Mouse (Mus musculus): ENCODE measurements around the gene C330007P06Rik. TPM values are rescaled to one million over a fixed set of nuclear protein-coding genes. Genes with fewer than 3 reads are reported as not detected.
"Not testable (repeated sequence)": the region's sequence is repeated elsewhere in the genome, so short reads cannot be mapped to it uniquely, and the experiment has no call there.

C330007P06Rik gene
- polyA plus RNA-seq (2016; fragmentation: Nextera tagmentation; extraction: Ambion mirVana), result 36.4 and 37.7 TPM in 2 replicates

DNA sequence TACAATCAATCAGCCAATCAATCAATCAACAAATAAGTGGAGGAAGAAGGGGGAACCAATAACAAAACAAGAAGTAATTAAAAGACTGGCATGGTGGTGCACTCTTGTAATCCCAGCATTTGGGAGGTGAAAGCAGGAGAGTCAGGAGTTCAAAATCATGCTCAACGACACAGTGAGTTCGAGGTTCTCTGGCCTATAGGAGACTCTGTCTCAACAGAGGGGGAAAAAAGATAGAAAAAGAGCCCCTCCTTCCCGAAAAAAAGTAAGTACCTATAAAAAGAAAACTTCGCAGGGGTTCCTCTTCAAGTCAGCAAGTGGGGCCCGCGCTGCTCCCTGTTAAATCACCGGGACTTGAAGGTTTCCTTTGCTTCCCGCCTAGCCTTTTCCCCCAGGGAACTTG lies at the start of gene C330007P06Rik, which contains the start of gene Ube2a:
TSS of gene C330007P06Rik (minus strand) at position 347 of the 400 bp plus-strand sequence.
TSS of gene Ube2a (plus strand) at position 136 of the 400 bp plus-strand sequence.
- Histone ChIP-seq H3K9ac (peak within 1 kb of the TSS; percentile 75), H3K9me3 (no peaks in the 10 kb centered on the region), H3K27me3 (no peaks in the 10 kb centered on the region), H3K4me1 (no peaks in the 10 kb centered on the region), H3K4me2 (replicated peaks) (peak within 1 kb of the TSS; percentile 54), H3K36me3 (no peaks in the 10 kb centered on the region), H3K4me3 (peak within 1 kb of the TSS; percentile 64), H3K27ac (peak within 1 kb of the TSS; percentile 80)
- WGBS, result 26% methylated on average over 8 of the region's 8 CpGs
- ATAC-seq (ENCODE audit: insufficient number of reproducible peaks, insufficient read depth, low FRiP score, low TSS enrichment), result peak; percentile 13; the same call in 1 of the 2 replicates

DNA sequence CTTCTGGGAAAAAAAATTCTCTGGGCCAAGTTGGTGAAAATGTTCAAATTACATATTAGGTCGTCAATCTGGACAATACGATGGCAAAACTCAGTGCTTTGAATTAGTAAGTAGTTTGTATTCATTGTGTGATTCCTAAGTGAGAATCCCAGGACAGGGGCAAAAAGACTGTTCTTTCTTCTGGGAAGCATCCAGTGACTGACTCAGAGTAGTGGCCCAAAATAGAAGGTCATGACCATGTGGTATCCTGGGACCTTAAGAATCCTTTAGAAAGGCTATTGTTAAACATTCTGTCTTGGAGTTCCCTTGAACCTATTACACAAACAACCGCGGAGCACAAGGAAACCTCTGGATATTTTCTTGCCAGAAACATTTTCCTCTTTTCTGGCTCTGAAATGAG lies 47.4 kb upstream of the C330007P06Rik start:
- WGBS, result 83% methylated on average over 4 of the region's 4 CpGs
- Histone ChIP-seq H3K36me3 (no peaks in the 10 kb centered on the region), H3K4me2 (replicated peaks) (no peak overlapping the region), H3K9me3 (no peaks in the 10 kb centered on the region), H3K4me1 (no peaks in the 10 kb centered on the region), H3K9ac (no peak overlapping the region), H3K27ac (no peak overlapping the region), H3K27me3 (no peaks in the 10 kb centered on the region), H3K4me3 (no peak overlapping the region)
- ATAC-seq (ENCODE audit: insufficient number of reproducible peaks, insufficient read depth, low FRiP score, low TSS enrichment), result no peak

DNA sequence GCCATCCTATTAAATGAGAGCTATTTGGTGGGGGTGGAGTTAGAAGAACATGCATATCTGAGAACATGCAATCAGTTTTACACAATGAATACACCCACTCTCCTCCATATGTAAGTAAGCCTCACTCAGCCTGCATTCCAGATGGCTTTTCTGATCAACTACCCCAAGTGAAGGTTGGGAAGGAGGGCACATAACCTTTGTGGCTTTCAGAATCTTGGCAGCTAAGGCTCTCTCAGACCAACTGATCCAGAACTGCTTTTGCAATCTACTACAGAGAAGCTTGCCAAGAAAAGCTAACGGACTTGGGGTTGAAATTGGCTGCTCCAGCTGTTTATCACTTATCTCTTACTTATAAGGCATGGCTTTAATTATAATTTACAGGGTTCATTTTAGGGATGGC lies 43.8 kb upstream of the C330007P06Rik start:
- H3K27me3 ChIP-seq, result no peaks in the 10 kb centered on the region
- H3K9me3 ChIP-seq, result no peaks in the 10 kb centered on the region
- H3K9ac ChIP-seq, result no peak overlapping the region
- 83% methylated on average over 1 of the region's 1 CpGs for WGBS
- H3K27ac ChIP-seq, result no peak overlapping the region
- H3K4me2 ChIP-seq (replicated peaks), result no peak overlapping the region
- H3K4me1 ChIP-seq, result no peaks in the 10 kb centered on the region
- H3K4me3 ChIP-seq, result no peak overlapping the region
- no peak for ATAC-seq (ENCODE audit: insufficient number of reproducible peaks, insufficient read depth, low FRiP score, low TSS enrichment)
- no peaks in the 10 kb centered on the region for H3K36me3 ChIP-seq

DNA sequence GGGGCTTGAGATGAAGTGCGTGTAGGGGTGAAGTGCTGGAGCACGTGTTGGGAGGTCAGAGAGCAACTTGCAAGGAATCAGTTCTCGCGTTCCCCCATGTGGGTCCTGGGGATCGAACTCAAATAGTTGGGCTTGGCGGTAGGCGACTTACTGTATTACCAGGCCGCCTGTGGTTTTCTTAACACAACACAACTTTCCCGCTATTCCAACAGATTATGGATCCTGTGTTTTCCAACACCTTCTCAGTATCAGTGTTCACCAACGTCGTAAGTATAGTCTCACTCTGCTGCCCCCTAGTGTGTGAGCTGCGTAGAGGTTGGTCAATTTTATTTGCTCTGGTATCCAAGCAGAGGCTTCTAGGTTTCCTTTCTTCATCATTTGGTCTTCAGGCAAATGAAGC lies 37.4 kb upstream of the C330007P06Rik start:
- no peaks in the 10 kb centered on the region for H3K27me3 ChIP-seq
- H3K9ac ChIP-seq, result no peak overlapping the region
- H3K36me3 ChIP-seq, result no peaks in the 10 kb centered on the region
- no peaks in the 10 kb centered on the region for H3K9me3 ChIP-seq
- H3K4me2 ChIP-seq (replicated peaks), result no peak overlapping the region
- H3K27ac ChIP-seq, result no peak overlapping the region
- no peak overlapping the region for H3K4me3 ChIP-seq
- ATAC-seq (ENCODE audit: insufficient number of reproducible peaks, insufficient read depth, low FRiP score, low TSS enrichment), result no peak
- no peaks in the 10 kb centered on the region for H3K4me1 ChIP-seq
- WGBS, result 48% methylated on average over 12 of the region's 12 CpGs

DNA sequence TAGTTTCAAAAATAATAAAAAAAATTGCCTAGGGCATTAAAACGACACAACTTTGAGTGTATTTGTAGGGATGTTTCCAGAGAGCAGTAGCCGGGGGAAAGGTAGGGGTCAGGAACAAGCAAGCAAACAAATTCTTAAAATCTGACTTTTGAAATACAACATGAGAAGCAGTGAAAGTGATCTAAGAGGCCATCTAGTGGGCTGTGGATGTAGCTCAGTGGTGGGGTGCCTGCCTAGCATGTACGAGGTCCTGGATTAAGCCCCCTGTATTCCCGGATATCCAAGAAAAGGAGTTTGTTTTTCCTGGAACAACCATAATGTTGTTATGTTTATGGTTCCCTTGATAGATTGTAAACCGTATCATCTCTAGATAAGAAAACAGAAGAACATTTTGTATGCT lies 32.6 kb upstream of the C330007P06Rik start:
- H3K9ac ChIP-seq, result no peak overlapping the region
- no peak overlapping the region for H3K4me2 ChIP-seq (replicated peaks)
- no peak overlapping the region for H3K4me3 ChIP-seq
- no peak overlapping the region for H3K27ac ChIP-seq
- ATAC-seq (ENCODE audit: insufficient number of reproducible peaks, insufficient read depth, low FRiP score, low TSS enrichment), result no peak
- no peaks in the 10 kb centered on the region for H3K27me3 ChIP-seq
- 34% methylated on average over 5 of the region's 5 CpGs for WGBS
- no peaks in the 10 kb centered on the region for H3K36me3 ChIP-seq
- no peaks in the 10 kb centered on the region for H3K9me3 ChIP-seq
- no peaks in the 10 kb centered on the region; the same call in 1 of the 2 replicates for H3K4me1 ChIP-seq

DNA sequence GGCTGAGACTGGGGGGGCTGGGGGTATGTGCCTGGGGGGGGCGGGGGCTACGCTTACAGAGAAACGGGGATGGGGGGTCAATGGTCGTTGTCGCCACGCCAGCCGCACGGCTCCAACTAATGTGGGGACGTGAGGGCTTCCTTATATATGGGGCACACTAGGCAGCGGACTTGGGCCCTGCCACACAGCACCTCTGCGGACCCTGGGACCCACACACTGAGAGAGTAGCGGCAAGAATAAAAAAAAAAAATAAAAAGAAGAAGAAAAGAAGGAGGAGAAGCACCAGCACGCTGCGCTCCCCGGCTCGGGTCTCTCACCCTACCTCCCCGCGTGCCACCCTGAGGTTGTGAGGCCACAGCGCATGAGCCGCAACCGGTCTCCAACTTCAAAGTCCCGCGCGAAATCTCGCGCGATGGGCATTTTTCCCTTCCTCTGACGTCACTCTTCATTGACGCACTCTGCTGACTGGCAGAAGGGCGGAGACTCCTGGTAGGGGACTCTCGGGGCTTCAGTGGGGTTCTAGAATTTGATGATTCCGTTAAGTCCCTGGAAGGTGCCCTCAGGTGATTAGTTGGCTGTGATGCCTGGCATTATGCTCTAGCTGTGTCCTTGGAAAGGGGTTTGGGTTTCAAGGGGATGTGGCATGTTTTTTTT lies 29.3 kb upstream of the C330007P06Rik start:
- H3K9me3 ChIP-seq, result no peaks in the 10 kb centered on the region
- H3K4me2 ChIP-seq (replicated peaks), result peak overlapping the region; percentile 61
- 19% methylated on average over 29 of the region's 32 CpGs for WGBS
- ATAC-seq (ENCODE audit: insufficient number of reproducible peaks, insufficient read depth, low FRiP score, low TSS enrichment), result peak; percentile 81
- H3K36me3 ChIP-seq, result no peaks in the 10 kb centered on the region
- 0 out of 2 replicates have a peak overlapping the region, but pooled peaks have one; percentile 57 for H3K27ac ChIP-seq
- H3K4me1 ChIP-seq, result no peaks in the 10 kb centered on the region; the same call in 1 of the 2 replicates
- H3K27me3 ChIP-seq, result no peaks in the 10 kb centered on the region
- H3K4me3 ChIP-seq, result peak overlapping the region; percentile 56
- peak overlapping the region; percentile 63 for H3K9ac ChIP-seq

DNA sequence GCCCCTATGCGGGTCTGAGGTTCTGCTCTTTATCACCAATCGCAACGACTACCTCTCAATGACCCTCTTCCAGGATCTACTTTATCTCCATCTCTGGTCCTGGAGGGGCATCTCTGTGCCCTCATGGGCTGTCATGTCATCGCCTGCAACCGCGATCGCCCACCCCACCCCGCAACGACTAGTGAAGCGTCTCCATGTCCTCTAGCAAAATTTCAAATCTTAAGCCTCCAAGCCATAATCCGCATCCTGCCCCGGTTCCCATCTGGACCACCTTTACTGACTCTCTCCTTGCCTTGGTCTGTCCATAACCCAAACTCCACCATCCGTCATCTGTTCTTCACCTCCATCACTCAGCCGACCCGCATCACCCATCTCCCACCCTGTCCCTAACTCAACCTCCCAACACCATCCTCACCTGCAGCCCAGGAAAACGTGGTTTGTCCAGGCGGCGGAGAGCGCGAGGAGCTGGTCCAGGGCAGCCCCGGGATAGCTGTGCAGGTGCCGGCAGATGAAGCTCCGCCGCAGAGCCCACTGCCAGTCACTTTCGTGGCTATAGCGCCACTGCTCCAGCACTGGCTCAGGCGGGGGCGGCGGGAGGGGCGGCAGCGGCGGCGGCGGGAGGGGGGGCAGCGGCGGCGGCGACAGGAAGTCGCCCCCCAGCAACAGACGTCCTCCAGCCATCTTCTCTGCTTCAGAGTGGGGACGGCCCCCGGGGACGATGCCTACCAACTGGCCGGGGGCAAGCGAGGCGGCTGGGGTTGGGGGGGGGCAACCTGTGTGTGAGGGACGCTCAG lies 28.6 kb upstream of the C330007P06Rik start, which contains the start of gene Nkrf:
TSS of gene Nkrf (minus strand) at position 579 of the 794 bp plus-strand sequence.
- 0 out of 2 replicates have a peak, but pooled peaks have one; percentile 60 for ATAC-seq (ENCODE audit: insufficient number of reproducible peaks, insufficient read depth, low FRiP score, low TSS enrichment)
- Histone ChIP-seq H3K9me3 (no peaks in the 10 kb centered on the region), H3K4me2 (replicated peaks) (peak within 1 kb of the TSS; percentile 61), H3K9ac (peak within 1 kb of the TSS; percentile 63), H3K4me3 (peak within 1 kb of the TSS; percentile 56), H3K4me1 (no peaks in the 10 kb centered on the region; the same call in 1 of the 2 replicates), H3K27ac (peak within 1 kb of the TSS; percentile 57; the same call in 1 of the 2 replicates), H3K36me3 (no peaks in the 10 kb centered on the region), H3K27me3 (no peaks in the 10 kb centered on the region)
- 18% methylated on average over 46 of the region's 47 CpGs for WGBS

DNA sequence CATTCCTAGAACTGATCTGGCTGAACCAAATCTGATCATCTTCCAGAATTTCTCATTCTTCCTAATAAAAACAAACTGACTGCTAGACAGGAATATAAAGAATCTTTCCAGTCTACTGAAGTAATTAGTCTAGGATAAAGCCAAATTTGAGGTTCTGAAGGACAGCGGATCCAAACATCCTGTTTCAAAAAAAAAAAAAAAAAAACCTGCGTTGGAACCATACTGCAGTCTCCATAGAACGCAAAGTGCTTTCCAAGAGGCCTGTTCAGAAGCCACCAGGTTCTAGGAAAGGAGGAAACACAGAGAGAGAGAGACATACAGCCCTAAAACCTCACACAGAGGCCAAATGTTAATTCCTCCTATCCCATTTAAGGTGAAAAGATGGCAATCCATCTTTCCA lies 27.7 kb upstream of the C330007P06Rik start:
- 40% methylated on average over 3 of the region's 3 CpGs for WGBS
- Histone ChIP-seq H3K9ac (no peak overlapping the region), H3K27me3 (no peaks in the 10 kb centered on the region)

DNA sequence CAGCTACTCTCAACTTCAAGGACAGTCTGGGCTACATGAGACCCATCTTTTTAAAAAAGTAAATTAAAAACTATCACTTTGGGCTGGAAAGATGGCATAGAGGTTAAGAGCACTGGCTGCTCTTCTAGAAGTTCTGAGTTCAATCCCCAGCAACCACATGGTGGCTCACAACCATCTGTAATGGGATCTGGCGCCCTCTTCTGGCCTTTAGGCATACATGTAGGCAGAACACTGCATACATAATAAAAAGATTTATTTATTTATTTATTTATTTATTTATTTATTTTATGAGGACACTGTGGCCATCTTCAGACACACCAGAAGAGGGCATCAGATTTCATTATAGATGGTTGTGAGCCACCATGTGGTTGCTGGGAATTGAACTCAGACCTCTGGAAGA lies 25.0 kb upstream of the C330007P06Rik start:
- not testable (repeated sequence) for H3K36me3 ChIP-seq; H3K9ac ChIP-seq; H3K4me3 ChIP-seq; ATAC-seq (ENCODE audit: insufficient number of reproducible peaks, insufficient read depth, low FRiP score, low TSS enrichment); H3K9me3 ChIP-seq; H3K4me1 ChIP-seq; H3K27ac ChIP-seq; H3K4me2 ChIP-seq (replicated peaks); H3K27me3 ChIP-seq
- 41% methylated on average over 1 of the region's 1 CpGs for WGBS

More for the DNA sequence above, 27.7 kb upstream of the C330007P06Rik start:
- H3K36me3 ChIP-seq, result no peaks in the 10 kb centered on the region
- H3K4me1 ChIP-seq, result no peaks in the 10 kb centered on the region; the same call in 1 of the 2 replicates
- H3K4me2 ChIP-seq (replicated peaks), result peak overlapping the region; percentile 61
- H3K27ac ChIP-seq, result no peak overlapping the region
- peak overlapping the region; percentile 56 for H3K4me3 ChIP-seq
- H3K9me3 ChIP-seq, result no peaks in the 10 kb centered on the region
- no peak for ATAC-seq (ENCODE audit: insufficient number of reproducible peaks, insufficient read depth, low FRiP score, low TSS enrichment)

DNA sequence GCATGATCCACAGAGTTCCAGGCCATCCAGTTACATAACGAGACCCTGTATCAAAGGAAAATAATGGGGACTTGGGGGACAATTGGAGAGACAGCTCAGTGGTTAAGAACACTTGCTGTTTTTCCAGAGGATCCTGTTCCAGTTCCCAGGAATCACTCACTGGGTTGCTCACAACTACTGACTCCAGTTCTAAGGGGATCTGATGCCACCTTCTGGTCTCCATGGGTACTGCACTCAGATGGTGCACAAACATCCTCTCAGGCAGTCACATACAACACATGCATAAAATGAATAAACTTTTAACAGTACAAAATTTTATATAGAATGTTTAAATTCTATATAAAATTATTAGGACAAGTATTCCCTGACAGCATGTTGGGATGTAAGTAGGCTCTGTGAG lies 10.8 kb upstream of the C330007P06Rik start:
- no peak overlapping the region for H3K4me2 ChIP-seq (replicated peaks)
- no peak for ATAC-seq (ENCODE audit: insufficient number of reproducible peaks, insufficient read depth, low FRiP score, low TSS enrichment)
- H3K9ac ChIP-seq, result no peak overlapping the region
- no peaks in the 10 kb centered on the region for H3K4me1 ChIP-seq
- H3K27me3 ChIP-seq, result no peaks in the 10 kb centered on the region
- no peaks in the 10 kb centered on the region for H3K9me3 ChIP-seq
- peaks cover 4% of the 10 kb centered on the region for H3K36me3 ChIP-seq
- H3K27ac ChIP-seq, result no peak overlapping the region
- H3K4me3 ChIP-seq, result no peak overlapping the region
- 88% methylated on average over 1 of the region's 1 CpGs for WGBS

DNA sequence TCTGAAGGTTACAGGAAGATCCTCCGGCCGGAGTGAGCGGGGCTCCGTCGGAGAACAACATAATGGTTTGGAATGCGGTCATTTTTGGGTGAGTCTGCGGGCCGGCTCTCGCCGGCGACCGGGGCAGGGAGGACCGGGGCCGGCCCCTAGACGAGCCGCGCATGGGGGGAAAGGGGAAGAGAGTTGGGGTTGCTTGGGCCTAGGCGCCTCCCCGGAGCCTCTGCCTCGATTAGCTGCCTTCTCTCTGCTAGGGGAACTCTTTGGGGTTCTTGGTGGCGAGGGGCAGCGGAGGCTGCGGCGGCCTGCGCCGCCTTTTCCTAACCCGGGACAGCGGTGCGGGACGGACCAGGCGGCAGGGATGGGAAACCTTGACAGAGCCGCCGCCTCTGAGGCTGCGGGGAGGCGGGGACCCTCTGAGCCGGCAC lies 805 bp upstream of the C330007P06Rik start:
- WGBS, result 16% methylated on average over 36 of the region's 36 CpGs
- H3K9me3 ChIP-seq, result no peaks in the 10 kb centered on the region
- peak overlapping the region; percentile 75 for H3K9ac ChIP-seq
- peak; percentile 31; the same call in 1 of the 2 replicates for ATAC-seq (ENCODE audit: insufficient number of reproducible peaks, insufficient read depth, low FRiP score, low TSS enrichment)
- no peaks in the 10 kb centered on the region for H3K36me3 ChIP-seq
- peak overlapping the region; percentile 64 for H3K4me3 ChIP-seq
- H3K27me3 ChIP-seq, result no peaks in the 10 kb centered on the region
- no peaks in the 10 kb centered on the region for H3K4me1 ChIP-seq
- H3K4me2 ChIP-seq (replicated peaks), result peak overlapping the region; percentile 54
- H3K27ac ChIP-seq, result peak overlapping the region; percentile 80

Data from embryonic facial prominence, embryonic 12.5 days (tissue).